Mouse (Mus musculus): ENCODE measurements around the gene Herpud1.

DNA sequence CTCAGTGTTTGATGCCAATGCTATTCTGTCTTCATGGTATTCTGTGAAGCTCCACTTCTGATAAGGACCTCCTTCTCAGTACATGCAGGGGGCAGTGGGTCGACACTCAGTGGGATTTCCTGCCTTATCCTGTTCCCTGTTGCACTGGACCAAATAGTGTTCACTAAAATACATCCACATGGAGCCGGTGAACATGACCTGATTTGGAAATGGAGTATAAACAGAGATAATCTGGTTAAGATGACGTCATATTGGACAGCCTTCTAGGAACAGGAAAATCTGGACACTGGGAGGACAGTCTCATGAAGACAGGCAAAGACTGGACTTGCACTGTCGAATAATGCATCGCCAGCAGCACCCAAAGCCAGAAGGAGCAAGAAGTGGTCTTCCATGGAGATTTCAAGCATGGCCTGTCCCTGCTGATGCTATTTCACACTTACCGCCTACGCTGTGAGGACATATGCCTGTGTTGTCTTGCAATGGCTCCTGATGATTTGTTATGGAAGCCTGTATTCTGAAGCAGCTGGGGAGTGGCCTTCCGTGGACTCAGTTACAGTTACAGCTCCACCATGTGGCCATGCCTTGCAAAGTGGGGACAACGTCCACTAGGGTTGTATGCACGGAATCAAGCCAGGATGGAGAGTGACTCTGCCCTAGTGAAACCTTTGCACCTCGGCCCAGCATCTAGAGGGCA is 10.9 kb downstream of the Herpud1 start:
- TF ChIP-seq CTCF (IDR thresholded peaks at IDR 0.05; ENCODE audit: borderline replicate concordance, extremely low read depth, insufficient read depth, insufficient read length) (peak; percentile 63; the same call in 1 of the 2 replicates), POLR2A (IDR thresholded peaks at IDR 0.05; ENCODE audit: borderline replicate concordance, extremely low read depth, insufficient read depth, insufficient read length, poor library complexity, severe bottlenecking) (no peak)
